Mouse (Mus musculus): ENCODE measurements around the gene Laptm4a. TPM values are rescaled to one million over a fixed set of nuclear protein-coding genes. Genes with fewer than 3 reads are reported as not detected.

Gene Laptm4a
- polyA plus RNA-seq, 1 experiment from 2014 or later: 197 TPM

DNA sequence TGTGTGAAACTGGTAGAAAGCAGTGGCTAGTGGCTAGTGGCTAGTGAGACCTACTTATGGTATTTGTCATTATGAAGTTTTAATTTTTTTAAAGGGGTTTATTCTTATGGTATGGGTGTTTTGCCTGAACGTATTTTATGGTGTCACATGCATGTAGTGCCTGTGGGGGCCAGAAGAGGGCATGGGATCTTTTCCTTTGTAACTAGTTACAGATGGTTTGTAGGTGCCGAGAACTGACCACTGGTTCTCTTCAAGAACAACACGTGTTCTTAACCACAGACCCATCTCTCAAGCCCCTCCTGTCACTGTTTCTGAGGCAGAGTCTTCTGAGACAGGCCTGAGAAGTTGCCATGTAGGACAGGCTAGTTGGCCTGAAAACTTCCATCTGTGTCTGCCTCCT, 53.6 kb downstream of the Laptm4a start:
- no peak overlapping the region for H3K9ac ChIP-seq
- H3K36me3 ChIP-seq: peaks cover 6% of the 10 kb centered on the region; the same call in 1 of the 2 replicates
- H3K4me2 ChIP-seq (replicated peaks): peak overlapping the region; percentile 82; the same call in 1 of the 2 replicates
- no peaks in the 10 kb centered on the region for H3K27me3 ChIP-seq (replicated peaks)
- peaks cover 7% of the 10 kb centered on the region for H3K4me1 ChIP-seq
- no peaks in the 10 kb centered on the region for H3K9me3 ChIP-seq
- no peak overlapping the region for H3K27ac ChIP-seq
- ATAC-seq (ENCODE audit: low FRiP score, low read depth): no peak
- 91% methylated on average over 3 of the region's 3 CpGs for WGBS
- no peak overlapping the region for H3K4me3 ChIP-seq

Other genes with a start within 250 kb of the Laptm4a start
- 53.0 and 55.5 TPM in 2 replicates for gene Pum2, start 247.5 kb upstream of the Laptm4a start, polyA plus RNA-seq (2016; fragmentation: Nextera tagmentation; extraction: Ambion mirVana)
- 43.5 and 48.2 TPM in 2 replicates for gene Sdc1, start 150.3 kb upstream of the Laptm4a start, polyA plus RNA-seq (2016; fragmentation: Nextera tagmentation; extraction: Ambion mirVana)
- 0.70 and 1.0 TPM in 2 replicates for gene Matn3, start 26.3 kb downstream of the Laptm4a start, polyA plus RNA-seq (2016; fragmentation: Nextera tagmentation; extraction: Ambion mirVana)
- gene Wdr35, start 52.2 kb downstream of the Laptm4a start, polyA plus RNA-seq (2016; fragmentation: Nextera tagmentation; extraction: Ambion mirVana): 20.2 and 20.6 TPM in 2 replicates
- 16.7 and 18.6 TPM in 2 replicates for gene Ttc32, start 108.3 kb downstream of the Laptm4a start, polyA plus RNA-seq (2016; fragmentation: Nextera tagmentation; extraction: Ambion mirVana)

Measured in neural tube, embryonic 12.5 days (tissue).